Mouse (Mus musculus) C2C12 (cell line): Measurements from ENCODE around the gene Serpinb9c.

Experiments
- CTCF ChIP-seq: IDR thresholded peaks from one replicate; pipeline ENCODE4 v1.5.1; 2011; ENCODE audit not compliant: control insufficient read depth, insufficient read depth, insufficient read length
- FOSL1 ChIP-seq: IDR thresholded peaks from one replicate; pipeline ENCODE4 v1.8.0; 2011; ENCODE audit warnings: mild to moderate bottlenecking, low read length; ENCODE audit not compliant: poor library complexity, insufficient read depth, severe bottlenecking
- MYOG ChIP-seq: IDR thresholded peaks from one replicate; pipeline ENCODE4 v1.6.1; 2011; ENCODE audit not compliant: control insufficient read depth, insufficient read length; ENCODE audit errors: extremely low read depth
- USF1 ChIP-seq: IDR thresholded peaks from one replicate; pipeline ENCODE4 v1.6.1; 2011; ENCODE audit warnings: low read depth, mild to moderate bottlenecking, control low read depth, moderate library complexity

DNA sequence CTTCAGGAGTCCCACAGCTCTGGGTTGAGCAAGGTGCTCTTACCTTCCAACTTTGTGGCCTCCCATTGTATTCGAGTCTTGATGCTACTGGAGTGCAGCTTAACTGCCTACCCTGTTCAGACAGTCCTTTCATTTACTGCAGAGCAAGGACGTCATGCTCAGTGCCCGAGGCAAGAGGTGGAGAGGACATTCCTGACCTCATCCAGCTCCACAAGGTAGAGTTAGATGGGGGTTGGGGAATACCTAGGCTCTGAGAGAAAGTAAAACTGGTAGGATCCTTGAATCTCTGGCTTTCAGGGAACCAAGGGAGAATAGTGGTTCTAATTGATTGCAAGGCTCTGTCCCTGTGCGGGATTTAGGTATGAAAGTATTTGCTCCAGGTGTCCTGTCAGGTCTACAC lies at the start of gene Serpinb9c:
- TF ChIP-seq USF1 = no peak
- TF ChIP-seq FOSL1 = no peak
- no peak for TF ChIP-seq CTCF
- TF ChIP-seq MYOG = no peak
